Mouse (Mus musculus) embryonic facial prominence, embryonic 15.5 days (tissue): ENCODE results near the gene Sdk2. TPM values are rescaled to one million over a fixed set of nuclear protein-coding genes. Genes with fewer than 3 reads are reported as not detected.

Experiments
- ATAC-seq: fragments of 200-750 bp; cut with Nextera tagmentation; 2 replicates; pipeline ENCODE4 v1.8.0; 2017; ENCODE audit warnings: low read depth, moderate TSS enrichment; ENCODE audit not compliant: insufficient number of reproducible peaks, low FRiP score, low TSS enrichment
- H3K27ac ChIP-seq: fragments of 300-500 bp; sonication (generic); replicated peaks from 2 replicates; pipeline ENCODE4 v1.5.1; 2015; ENCODE audit warnings: mild to moderate bottlenecking, inconsistent platforms
- H3K27me3 ChIP-seq: fragments of 300-500 bp; sonication (generic); 2 replicates; pipeline ENCODE4 v1.6.1; 2015; ENCODE audit warnings: inconsistent platforms
- H3K36me3 ChIP-seq: fragments of 300-500 bp; sonication (generic); 2 replicates; pipeline ENCODE4 v1.6.1; 2015; ENCODE audit warnings: mild to moderate bottlenecking, inconsistent platforms
- H3K4me1 ChIP-seq: fragments of 300-500 bp; sonication (generic); 2 replicates; pipeline ENCODE4 v1.6.1; 2015; ENCODE audit warnings: inconsistent platforms
- H3K4me2 ChIP-seq: fragments of 300-500 bp; sonication (generic); replicated peaks from 2 replicates; pipeline ENCODE4 v1.6.1; 2015; ENCODE audit warnings: mild to moderate bottlenecking, inconsistent platforms
- H3K4me3 ChIP-seq: fragments of 300-500 bp; sonication (generic); replicated peaks from 2 replicates; pipeline ENCODE4 v1.5.1; 2015; ENCODE audit warnings: mild to moderate bottlenecking, inconsistent platforms
- H3K9ac ChIP-seq: fragments of 300-500 bp; sonication (generic); 2 replicates; pipeline ENCODE4 v1.6.1; 2015; ENCODE audit warnings: inconsistent platforms
- H3K9me3 ChIP-seq: fragments of 300-500 bp; sonication (generic); replicated peaks from 2 replicates; pipeline ENCODE4 v1.6.1; 2016; ENCODE audit warnings: inconsistent platforms
- WGBS: fragments of 180-500 bp; shearing (Covaris S2); methylation state at CpG from one replicate; pipeline ENCODE4 v1.1.7; 2015; 5-methylcytosine and 5-hydroxymethylcytosine counted together
- polyA plus RNA-seq: library from polyadenylated mRNA; unstranded; fragments of >200 nt; fragmentation: Nextera tagmentation; extraction: Ambion mirVana; gene quantifications from 2 replicates; pipeline ENCODE4 v1.2.1, GENCODE M21; 2015

Sdk2 gene
- polyA plus RNA-seq, 1 experiment from 2014 or later, result 4.8 TPM

DNA sequence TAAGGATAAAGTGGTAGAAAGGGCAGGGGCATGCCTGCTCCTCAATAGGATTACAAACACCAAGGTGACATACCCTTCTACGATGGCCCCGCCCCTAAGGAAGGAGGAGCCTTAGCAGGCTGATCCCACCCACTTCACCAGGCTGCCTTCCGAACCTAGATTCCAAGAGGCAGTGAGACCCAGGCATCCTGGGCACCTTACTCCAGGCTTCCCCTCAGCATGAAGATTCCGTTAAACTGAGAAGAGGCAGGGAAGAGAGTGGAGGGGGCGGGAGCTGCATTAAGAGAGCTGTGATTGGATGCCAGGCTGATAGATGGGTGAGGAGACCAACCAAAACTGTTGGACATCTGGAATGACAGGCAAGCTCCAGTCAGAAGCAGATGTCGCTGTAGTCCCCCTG is 76.4 kb downstream of the Sdk2 start:
- Histone ChIP-seq H3K4me1 (peaks cover 29% of the 10 kb centered on the region), H3K27me3 (no peaks in the 10 kb centered on the region), H3K9me3 (no peaks in the 10 kb centered on the region), H3K4me3 (peak overlapping the region; percentile 36), H3K4me2 (peak overlapping the region; percentile 45), H3K36me3 (no peaks in the 10 kb centered on the region), H3K9ac (no peak overlapping the region), H3K27ac (peak overlapping the region; percentile 60)
- WGBS, result under 1% methylated on average over 6 of the region's 6 CpGs
- peak; percentile 74 for ATAC-seq

GRCm38 (mm10) chr11:113990065-113990464 is 76.8 kb downstream of the Sdk2 start:
- no peaks in the 10 kb centered on the region for H3K27me3 ChIP-seq
- no peaks in the 10 kb centered on the region for H3K9me3 ChIP-seq
- peaks cover 29% of the 10 kb centered on the region for H3K4me1 ChIP-seq
- 32% methylated on average over 4 of the region's 4 CpGs for WGBS
- 0 out of 2 replicates have a peak, but pooled peaks have one; percentile 3 for ATAC-seq
- H3K36me3 ChIP-seq, result no peaks in the 10 kb centered on the region
- H3K9ac ChIP-seq, result no peak overlapping the region
- H3K4me3 ChIP-seq, result peak overlapping the region; percentile 36
- H3K27ac ChIP-seq, result peak overlapping the region; percentile 60
- peak overlapping the region; percentile 45 for H3K4me2 ChIP-seq

DNA sequence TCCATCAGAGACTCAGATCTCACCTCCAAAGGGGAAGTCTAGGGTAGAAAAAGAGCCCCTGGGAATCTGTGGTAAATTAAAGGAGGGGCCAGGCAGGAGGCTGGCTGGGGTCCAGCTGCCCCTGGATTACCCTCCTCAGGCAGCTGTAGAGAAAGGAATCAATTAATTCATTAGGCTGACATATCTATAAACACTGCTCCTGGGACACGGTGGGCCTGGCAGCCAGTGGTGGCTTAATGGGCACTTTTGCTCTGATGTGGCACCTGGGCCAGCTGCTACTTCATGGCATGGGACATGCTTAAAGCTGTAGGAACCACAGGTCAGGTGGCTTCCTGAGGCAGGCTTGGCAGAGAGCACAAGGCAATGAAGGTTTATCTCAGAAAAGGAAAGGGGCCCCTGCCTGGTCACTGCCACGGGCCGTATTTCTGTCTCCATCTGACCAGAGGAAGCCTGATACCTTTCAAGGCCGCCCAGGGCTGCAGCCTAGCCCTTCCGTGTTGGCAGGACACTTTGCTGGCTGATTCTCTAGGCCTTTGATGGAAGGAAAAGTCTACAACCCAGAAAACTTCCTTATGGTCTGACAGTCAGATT is 80.9 kb downstream of the Sdk2 start:
- Histone ChIP-seq H3K27ac (no peak overlapping the region), H3K4me1 (peaks cover 31% of the 10 kb centered on the region), H3K4me2 (no peak overlapping the region), H3K9me3 (no peaks in the 10 kb centered on the region), H3K9ac (no peak overlapping the region), H3K27me3 (no peaks in the 10 kb centered on the region), H3K4me3 (no peak overlapping the region), H3K36me3 (no peaks in the 10 kb centered on the region)
- ATAC-seq, result no peak
- WGBS, result 42% methylated on average over 5 of the region's 5 CpGs

- Histone ChIP-seq H3K9ac (no peak overlapping the region), H3K4me3 (no peak overlapping the region), H3K4me2 (no peak overlapping the region), H3K27me3 (no peaks in the 10 kb centered on the region), H3K36me3 (no peaks in the 10 kb centered on the region), H3K4me1 (peaks cover 15% of the 10 kb centered on the region), H3K9me3 (no peaks in the 10 kb centered on the region), H3K27ac (no peak overlapping the region)
- ATAC-seq, result peak; percentile 41; the same call in 1 of the 2 replicates
- WGBS, result 24% methylated on average over 7 of the region's 7 CpGs
Observed at GRCm38 (mm10) chr11:113981732-113982503, 84.9 kb downstream of the Sdk2 start.

GRCm38 (mm10) chr11:113981088-113981487 is 85.8 kb downstream of the Sdk2 start:
- Histone ChIP-seq H3K4me1 (peaks cover 15% of the 10 kb centered on the region), H3K36me3 (no peaks in the 10 kb centered on the region), H3K9ac (no peak overlapping the region), H3K27ac (no peak overlapping the region), H3K9me3 (no peaks in the 10 kb centered on the region), H3K4me3 (no peak overlapping the region), H3K4me2 (no peak overlapping the region), H3K27me3 (no peaks in the 10 kb centered on the region)
- WGBS, result 61% methylated on average over 6 of the region's 6 CpGs
- no peak for ATAC-seq

- Histone ChIP-seq H3K27me3 (no peaks in the 10 kb centered on the region), H3K9me3 (no peaks in the 10 kb centered on the region), H3K36me3 (no peaks in the 10 kb centered on the region), H3K4me3 (no peak overlapping the region), H3K9ac (no peak overlapping the region), H3K4me1 (peaks cover 15% of the 10 kb centered on the region), H3K4me2 (no peak overlapping the region), H3K27ac (no peak overlapping the region)
- no peak for ATAC-seq
- WGBS, result 96% methylated on average over 12 of the region's 12 CpGs
Observed at GRCm38 (mm10) chr11:113978318-113978717, 88.5 kb downstream of the Sdk2 start.

DNA sequence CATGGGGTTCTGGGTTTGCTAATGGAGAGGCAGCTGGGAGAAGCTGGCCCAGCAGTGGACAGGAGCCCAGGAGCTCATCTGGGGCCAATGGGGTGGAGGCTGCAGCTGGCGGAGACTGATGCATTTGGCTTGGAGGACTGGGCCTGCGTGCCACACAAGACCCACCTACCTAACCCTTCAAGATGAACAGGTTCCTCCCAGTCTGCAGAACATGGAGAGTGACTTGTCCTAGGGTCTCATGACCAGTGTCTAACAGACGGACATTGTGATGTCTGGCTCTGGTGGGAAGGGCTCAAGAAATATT is 91.2 kb downstream of the Sdk2 start:
- 64% methylated on average over 3 of the region's 3 CpGs for WGBS
- Histone ChIP-seq H3K9me3 (no peaks in the 10 kb centered on the region), H3K27me3 (no peaks in the 10 kb centered on the region), H3K4me2 (no peak overlapping the region), H3K27ac (no peak overlapping the region), H3K4me1 (no peaks in the 10 kb centered on the region), H3K36me3 (no peaks in the 10 kb centered on the region), H3K4me3 (no peak overlapping the region), H3K9ac (no peak overlapping the region)
- no peak for ATAC-seq

- H3K4me2 ChIP-seq, result no peak overlapping the region
- H3K27ac ChIP-seq, result no peak overlapping the region
- no peak overlapping the region for H3K4me3 ChIP-seq
- no peaks in the 10 kb centered on the region for H3K27me3 ChIP-seq
- H3K36me3 ChIP-seq, result no peaks in the 10 kb centered on the region
- no peak for ATAC-seq
- H3K4me1 ChIP-seq, result no peaks in the 10 kb centered on the region
- no peak overlapping the region for H3K9ac ChIP-seq
- H3K9me3 ChIP-seq, result no peaks in the 10 kb centered on the region
- 42% methylated on average over 16 of the region's 16 CpGs for WGBS
Observed at GRCm38 (mm10) chr11:113974876-113975666, 91.8 kb downstream of the Sdk2 start.

DNA sequence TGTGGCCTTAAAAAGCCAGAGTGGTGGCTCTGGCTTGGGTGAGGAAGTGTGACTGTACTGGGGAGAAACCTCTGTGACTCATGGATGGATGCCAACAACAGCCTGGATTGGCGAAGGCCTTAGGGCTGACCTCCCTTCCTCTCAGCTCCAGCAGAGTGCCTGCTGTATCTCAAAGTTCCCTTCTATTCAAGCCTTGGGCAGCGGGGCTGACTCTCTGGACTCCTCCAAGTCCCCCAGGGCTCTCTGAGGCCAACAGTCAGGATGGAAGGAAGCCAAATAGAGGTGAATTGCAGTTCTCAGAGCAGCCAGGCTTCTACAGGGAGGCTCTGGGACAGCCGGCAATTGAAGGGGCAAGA is 94.4 kb downstream of the Sdk2 start:
- Histone ChIP-seq H3K27me3 (no peaks in the 10 kb centered on the region), H3K4me1 (no peaks in the 10 kb centered on the region), H3K9me3 (peaks cover 15% of the 10 kb centered on the region), H3K4me2 (no peak overlapping the region), H3K9ac (no peak overlapping the region), H3K4me3 (no peak overlapping the region), H3K36me3 (no peaks in the 10 kb centered on the region), H3K27ac (no peak overlapping the region)
- 85% methylated on average over 3 of the region's 3 CpGs for WGBS
- no peak for ATAC-seq

DNA sequence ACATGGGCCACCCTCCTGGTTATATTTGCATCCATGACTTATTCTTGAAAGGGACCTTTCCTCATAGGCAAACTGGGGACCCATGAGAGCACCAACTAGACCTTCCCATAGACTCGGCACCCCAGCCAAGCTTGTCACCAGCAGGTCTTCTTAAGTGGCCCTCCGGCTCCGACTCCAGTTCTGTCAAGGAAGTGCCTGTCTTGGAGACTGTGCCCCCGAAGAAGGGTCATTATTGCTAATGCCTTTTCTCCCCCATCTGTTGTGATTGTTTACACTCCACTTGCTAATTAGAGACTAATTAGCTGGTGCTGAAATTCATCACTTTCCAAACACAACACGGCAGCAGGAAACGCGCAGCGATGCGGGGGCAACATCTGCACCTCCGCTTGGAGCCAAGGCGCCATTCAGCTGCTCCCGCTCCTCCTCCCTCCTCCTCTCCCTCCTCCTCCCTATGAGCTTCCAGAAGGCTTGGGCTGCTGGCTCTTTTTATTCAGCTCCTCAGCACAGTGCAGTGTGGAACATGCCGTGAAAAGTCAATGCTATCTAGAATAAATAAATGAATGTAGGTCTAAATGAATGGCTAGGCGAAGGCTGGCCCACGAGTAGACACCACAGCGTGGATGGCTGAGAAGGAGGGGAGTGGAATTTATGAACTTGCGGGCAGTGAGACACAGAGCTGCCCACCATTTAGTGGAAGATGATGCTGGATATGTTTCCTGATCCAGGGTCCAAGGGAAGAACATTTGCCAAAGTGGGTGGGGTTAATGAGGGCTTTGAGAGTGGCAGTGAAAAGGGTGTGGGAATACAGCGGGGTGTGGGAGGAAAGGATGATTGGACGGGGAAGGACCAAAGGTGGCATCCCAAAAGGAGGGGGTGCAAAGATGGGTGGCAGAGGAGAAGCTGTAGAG is 95.0 kb downstream of the Sdk2 start:
- H3K4me2 ChIP-seq, result no peak overlapping the region
- H3K36me3 ChIP-seq, result no peaks in the 10 kb centered on the region
- no peak overlapping the region for H3K4me3 ChIP-seq
- WGBS, result 88% methylated on average over 19 of the region's 19 CpGs
- H3K27ac ChIP-seq, result no peak overlapping the region
- H3K27me3 ChIP-seq, result no peaks in the 10 kb centered on the region
- H3K9ac ChIP-seq, result no peak overlapping the region
- H3K4me1 ChIP-seq, result no peaks in the 10 kb centered on the region
- H3K9me3 ChIP-seq, result peaks cover 21% of the 10 kb centered on the region
- no peak for ATAC-seq

DNA sequence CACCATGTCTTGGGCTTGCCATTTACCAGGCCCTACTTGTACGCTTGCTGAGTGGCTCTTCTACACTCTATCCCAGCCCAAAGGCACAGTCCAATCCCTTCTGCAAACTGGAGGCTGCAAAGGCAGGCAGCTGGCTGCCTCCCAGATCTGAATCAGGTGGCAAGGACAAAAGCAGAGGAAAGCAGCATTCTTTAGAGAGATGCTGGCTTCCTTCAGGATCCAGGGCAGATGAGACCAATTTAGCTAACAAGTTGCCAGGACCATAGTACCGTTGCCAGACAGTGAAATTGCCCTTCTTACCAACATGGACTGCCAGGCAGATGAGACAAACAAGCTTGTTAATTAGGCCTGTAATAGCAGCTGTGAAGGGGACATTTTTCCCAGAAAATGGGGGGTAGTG is 96.8 kb downstream of the Sdk2 start:
- Histone ChIP-seq H3K4me1 (no peaks in the 10 kb centered on the region), H3K27me3 (no peaks in the 10 kb centered on the region), H3K4me3 (no peak overlapping the region), H3K36me3 (peaks cover 9% of the 10 kb centered on the region; the same call in 1 of the 2 replicates), H3K9me3 (peaks cover 40% of the 10 kb centered on the region), H3K27ac (no peak overlapping the region), H3K4me2 (no peak overlapping the region), H3K9ac (no peak overlapping the region)
- no peak for ATAC-seq
- 68% methylated on average over 2 of the region's 2 CpGs for WGBS
